Mouse (Mus musculus): ENCODE measurements around the gene Lax1. TPM values are rescaled to one million over a fixed set of nuclear protein-coding genes. Genes with fewer than 3 reads are reported as not detected.
"Not testable (repeated sequence)": the region's sequence is repeated elsewhere in the genome, so short reads cannot be mapped to it uniquely, and the experiment has no call there.

Lax1 gene
- total RNA-seq, 2 experiments from 2014 or later, result not detected

GRCm38 (mm10) chr1:133688301-133688700 is 1.6 kb downstream of the Lax1 start:
- DNase-seq (ENCODE audit: low spot score), result no peak

- DNase-seq (ENCODE audit: low spot score), result peak; percentile 89
Observed at GRCm38 (mm10) chr1:133685749-133686519, 4.0 kb downstream of the Lax1 start.

- peak; percentile 33 for DNase-seq (ENCODE audit: low spot score)
Observed at GRCm38 (mm10) chr1:133671801-133672200, 18.1 kb downstream of the Lax1 start.

GRCm38 (mm10) chr1:133671266-133671665 is 18.6 kb downstream of the Lax1 start:
- DNase-seq (ENCODE audit: low spot score), result no peak

- no peak for DNase-seq (ENCODE audit: low spot score)
Observed at GRCm38 (mm10) chr1:133670776-133671175, 19.1 kb downstream of the Lax1 start.

- DNase-seq (ENCODE audit: low spot score), result no peak
Observed at GRCm38 (mm10) chr1:133670190-133670589, 19.7 kb downstream of the Lax1 start.

GRCm38 (mm10) chr1:133668618-133669017 is 21.3 kb downstream of the Lax1 start:
- DNase-seq (ENCODE audit: low spot score), result no peak

GRCm38 (mm10) chr1:133667721-133668120 is 22.2 kb downstream of the Lax1 start:
- DNase-seq (ENCODE audit: low spot score), result no peak

GRCm38 (mm10) chr1:133665713-133666112 is 24.2 kb downstream of the Lax1 start:
- not testable (repeated sequence) for DNase-seq (ENCODE audit: low spot score)

- no peak for DNase-seq (ENCODE audit: low spot score)
Observed at GRCm38 (mm10) chr1:133664203-133664970, 25.5 kb downstream of the Lax1 start.

GRCm38 (mm10) chr1:133663427-133663826 is 26.5 kb downstream of the Lax1 start:
- no peak for DNase-seq (ENCODE audit: low spot score)

- no peak for DNase-seq (ENCODE audit: low spot score)
Observed at GRCm38 (mm10) chr1:133662941-133663340, 27.0 kb downstream of the Lax1 start.

- DNase-seq (ENCODE audit: low spot score), result peak; percentile 95
Observed at GRCm38 (mm10) chr1:133661203-133661933, 28.5 kb downstream of the Lax1 start, which contains the start of gene Gm38394. TSS of gene Gm38394 (minus strand) at chr1:133661318.

GRCm38 (mm10) chr1:133660466-133661202 is 29.3 kb downstream of the Lax1 start, which contains the start of gene Zbed6:
TSS of gene Zbed6 (minus strand) at chr1:133660885.
- DNase-seq (ENCODE audit: low spot score), result peak; percentile 62

- DNase-seq (ENCODE audit: low spot score), result no peak
Observed at GRCm38 (mm10) chr1:133658878-133659277, 31.0 kb downstream of the Lax1 start.

- no peak for DNase-seq (ENCODE audit: low spot score)
Observed at GRCm38 (mm10) chr1:133656811-133657210, 33.1 kb downstream of the Lax1 start.

GRCm38 (mm10) chr1:133653033-133653432 is 36.9 kb downstream of the Lax1 start:
- no peak for DNase-seq (ENCODE audit: low spot score)

GRCm38 (mm10) chr1:133650288-133651055 is 39.4 kb downstream of the Lax1 start:
- no peak for DNase-seq (ENCODE audit: low spot score)

GRCm38 (mm10) chr1:133645652-133646051 is 44.3 kb downstream of the Lax1 start:
- peak; percentile 62 for DNase-seq (ENCODE audit: low spot score)

- no peak for DNase-seq (ENCODE audit: low spot score)
Observed at GRCm38 (mm10) chr1:133641163-133641562, 48.7 kb downstream of the Lax1 start.
